ENCODE assay signal across 9 mouse cellular contexts in the genomic region with DNA sequence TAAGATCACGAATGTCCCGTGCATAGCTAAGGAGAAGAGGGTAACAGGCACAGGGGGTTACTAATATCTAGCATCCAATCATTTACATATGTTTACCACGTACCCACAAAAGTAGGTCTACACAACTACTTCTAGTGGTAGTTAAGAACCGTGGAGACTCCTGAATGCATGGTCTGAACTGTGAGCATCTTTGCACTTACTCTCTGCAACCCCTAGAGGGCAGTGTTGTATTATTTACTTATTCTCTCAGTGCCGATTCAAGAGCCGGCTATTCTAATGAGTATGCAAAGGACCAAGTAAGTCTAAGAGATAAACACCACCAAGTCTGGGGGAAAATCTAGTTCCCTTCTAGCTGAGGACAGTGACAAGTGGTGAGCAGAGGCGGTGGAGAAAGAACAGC. TPM values are rescaled to one million over a fixed set of nuclear protein-coding genes. Genes with fewer than 3 reads are reported as not detected.
DNase-seq lines count a peak whose midpoint lies in the region; ATAC-seq and TF ChIP-seq lines count a peak whose summit lies in the region.
"Had no signal": no experiment of that assay in that cellular context is flagged by ENCODE, and none has a peak within 500 bp of the region (broad histone marks: within the 10 kb centered on the region; RNA-seq: fewer than 3 reads in every experiment).

No protein-coding gene starts in this region.

- no peak overlapping the region for H3K4me3 ChIP-seq in heart, adult 2 months
- H3K4me3 ChIP-seq in midbrain, embryonic 11.5 days (ENCODE audit: low read depth, low read length) = no peak overlapping the region
- H3K4me3 ChIP-seq: myocyte had no signal

- no peak overlapping the region for H3K4me2 ChIP-seq in midbrain, embryonic 11.5 days

- peak; percentile 79 for ATAC-seq in granulocyte monocyte progenitor cell, adult 5-6 weeks (replicated peaks; ENCODE audit: poor library complexity, severe bottlenecking)
- ATAC-seq in midbrain, embryonic 11.5 days (ENCODE audit: low FRiP score) = peak; percentile 66

- H3K9me3 ChIP-seq in midbrain, embryonic 11.5 days (ENCODE audit: control insufficient read depth, low read length) = no peaks in the 10 kb centered on the region

- no peak overlapping the region for H3K27ac ChIP-seq in heart, adult 2 months
- H3K27ac ChIP-seq in midbrain, embryonic 11.5 days (ENCODE audit: low read depth, low read length) = no peak overlapping the region

- no peak for DNase-seq in heart, adult 2 months
- no peak for DNase-seq in heart, postnatal 25 days (ENCODE audit: low spot score)
- peak; percentile 75 for DNase-seq in CD4-positive, CD25-positive, alpha-beta regulatory T cell, adult 2 months (ENCODE audit: low read depth, low spot score)
- peak; percentile 60 for DNase-seq in c-Kit-positive CD71-negative TER-119-negative erythroid progenitor cells, embryonic 14.5 days (ENCODE audit: low read depth)
- DNase-seq in kidney, postnatal 14 days = peak; percentile 52
- peak; percentile 94 for DNase-seq in midbrain, embryonic 11.5 days (ENCODE audit: low spot score, missing footprints)
- no peak for DNase-seq in gastrocnemius, postnatal 4 days (ENCODE audit: low spot score in 2 of 2)

- no peaks in the 10 kb centered on the region for H3K79me2 ChIP-seq in heart, adult 2 months (replicated peaks; ENCODE audit: control insufficient read depth, insufficient read depth, low read length)

- WGBS in heart, adult 2 months = 10% methylated on average over 7 of the region's 7 CpGs
- 10% methylated on average over 7 of the region's 7 CpGs for WGBS in midbrain, embryonic 11.5 days

- no peak for TF ChIP-seq POLR2A in heart, adult 2 months (IDR thresholded peaks at IDR 0.05; ENCODE audit: insufficient read depth, low read depth, low read length)

- H3K27me3 ChIP-seq in heart, adult 2 months (ENCODE audit: control insufficient read depth, insufficient read depth, low read length) = no peaks in the 10 kb centered on the region
- no peaks in the 10 kb centered on the region for H3K27me3 ChIP-seq in midbrain, embryonic 11.5 days (ENCODE audit: control insufficient read depth, insufficient read depth, low read length)

- intact Hi-C loops in heart, adult 2 months (cut with DNase I) = loop anchor here (2.0 to 5.0 kb wide), 2 partner anchors 80 to 265 kb away; no protein-coding TSS in a partner anchor
- intact Hi-C loops in heart, postnatal 25 days (cut with DNase I) = loop anchor here (2.0 to 10.0 kb wide), 4 partner anchors 80 to 457 kb away; no protein-coding TSS in a partner anchor

- no peaks in the 10 kb centered on the region for H3K4me1 ChIP-seq in heart, adult 2 months (ENCODE audit: control insufficient read depth, insufficient read depth, low read length)
- no peaks in the 10 kb centered on the region for H3K4me1 ChIP-seq in midbrain, embryonic 11.5 days (ENCODE audit: control insufficient read depth, insufficient read depth, low read length)

- no peaks in the 10 kb centered on the region for H3K36me3 ChIP-seq in heart, adult 2 months (ENCODE audit: control insufficient read depth, insufficient read depth, low read length)
- no peaks in the 10 kb centered on the region for H3K36me3 ChIP-seq in midbrain, embryonic 11.5 days (ENCODE audit: control insufficient read depth, insufficient read depth, low read length)

- peak; percentile 91 for TF ChIP-seq CTCF in heart, adult 2 months (IDR thresholded peaks at IDR 0.05)

- TF ChIP-seq EP300 in heart, adult 2 months (IDR thresholded peaks at IDR 0.05; ENCODE audit: insufficient read depth, low read depth, low read length) = no peak

- no peak overlapping the region for H3K9ac ChIP-seq in heart, adult 2 months (ENCODE audit: low read depth, low read length)
- no peak overlapping the region for H3K9ac ChIP-seq in midbrain, embryonic 11.5 days (ENCODE audit: low read length)

RNA-seq across cellular contexts. Expression of gene Tmem114, which starts 12.7 kb away (rescaled TPM):
- not detected for total RNA-seq in heart, adult 2 months (2021)
- not detected in 2 replicates for polyA plus RNA-seq in heart, adult 2 months (2012; rRNA removed)
- not detected for total RNA-seq in heart, postnatal 25 days (2021)
- total RNA-seq in granulocyte monocyte progenitor cell, adult 5-6 weeks (2014; fragmentation: Nextera tagmentation) = not detected in 2 replicates
- not detected in 2 replicates for total RNA-seq in granulocyte monocyte progenitor cell, adult 5-6 weeks (2017)
- not detected in 2 replicates for polyA plus RNA-seq in midbrain, embryonic 11.5 days (2014; fragmentation: Nextera tagmentation; extraction: Ambion mirVana)
- not detected for total RNA-seq in gastrocnemius, postnatal 4 days (2021)
- polyA plus RNA-seq: myocyte had no signal

RNA-seq across cellular contexts. Expression of gene Mettl22, which starts 58.4 kb away (rescaled TPM):
- 10 to 100 TPM; 29.4 to 35.6 TPM for total RNA-seq in heart, adult 2 months (2021)
- polyA plus RNA-seq in heart, adult 2 months (2012; rRNA removed) = 63.1 and 69.1 TPM in 2 replicates
- 10 to 100 TPM; 28.6 to 33.1 TPM for total RNA-seq in heart, postnatal 25 days (2021)
- 23.8 and 25.0 TPM in 2 replicates for total RNA-seq in granulocyte monocyte progenitor cell, adult 5-6 weeks (2014; fragmentation: Nextera tagmentation)
- total RNA-seq in granulocyte monocyte progenitor cell, adult 5-6 weeks (2017) = 10.3 and 11.5 TPM in 2 replicates
- polyA plus RNA-seq in midbrain, embryonic 11.5 days (2014; fragmentation: Nextera tagmentation; extraction: Ambion mirVana) = 17.6 and 24.3 TPM in 2 replicates
- total RNA-seq in gastrocnemius, postnatal 4 days (2021) = 10 to 100 TPM; 46.6 to 51.5 TPM

Comparison
In these comparisons a context has a peak if more than half of its experiments do, and no peak if none do; other contexts are left out.
1. DNase-seq: peak in CD4-positive, CD25-positive, alpha-beta regulatory T cell, adult 2 months (single experiment), c-Kit-positive CD71-negative TER-119-negative erythroid progenitor cells, embryonic 14.5 days (single experiment), kidney, postnatal 14 days (single experiment) and midbrain, embryonic 11.5 days (single experiment); none in heart, adult 2 months (0 of 2), heart, postnatal 25 days (single experiment) and gastrocnemius, postnatal 4 days (0 of 2).